Mouse (Mus musculus): ENCODE measurements around the gene Chst10.

The Chst10 gene

GRCm38 (mm10) chr1:38817268-38817667 lies 80.7 kb downstream of the Chst10 start:
- intact Hi-C loops (cut with DNase I): no loop called here

- intact Hi-C loops (cut with DNase I): no loop called here
These were observed 81.7 kb downstream of the Chst10 start for GRCm38 (mm10) chr1:38816306-38816705.
